Mouse (Mus musculus): Measurements from ENCODE around the gene Eci3. TPM values are rescaled to one million over a fixed set of nuclear protein-coding genes. Genes with fewer than 3 reads are reported as not detected.
A peak's percentile ranks its signal among the peaks of the same experiment; 100 is the strongest.
"Not testable (repeated sequence)": the region's sequence is repeated elsewhere in the genome, so short reads cannot be mapped to it uniquely, and the experiment has no call there.

Gene Eci3
- polyA plus RNA-seq, 1 experiment: 0.07 TPM

DNA sequence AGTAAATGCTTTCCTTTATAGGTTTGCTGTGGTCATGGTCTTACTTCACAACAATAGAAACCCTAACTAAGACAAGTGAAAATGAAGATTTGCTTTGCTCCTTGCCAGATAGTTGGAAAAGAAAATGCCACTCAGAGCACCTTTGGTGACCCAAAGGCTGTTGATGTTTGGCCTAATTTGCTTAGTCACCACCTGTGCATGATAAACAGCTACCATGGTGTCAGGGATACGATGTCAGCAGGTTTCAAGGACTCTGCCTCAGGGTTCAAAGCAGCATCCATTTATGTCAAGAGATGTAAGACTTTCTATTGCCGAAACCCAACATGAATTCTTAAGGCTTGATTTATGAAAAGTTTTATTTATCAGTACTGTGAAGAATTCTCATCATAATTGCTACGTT is 13.8 kb upstream of the Eci3 start:
- WGBS: 93% methylated on average over 3 of the region's 3 CpGs
- TF ChIP-seq CTCF (IDR thresholded peaks at IDR 0.05; ENCODE audit: extremely low read depth, insufficient read depth, insufficient read length, insufficient replicate concordance): no peak
- TF ChIP-seq POLR2A (IDR thresholded peaks at IDR 0.05; ENCODE audit: low read depth, low read length): no peak
- H3K4me3 ChIP-seq (ENCODE audit: extremely low read depth, insufficient read depth, insufficient read length): no peak overlapping the region
- no peaks in the 10 kb centered on the region for H3K4me1 ChIP-seq (ENCODE audit: control insufficient read depth, insufficient read depth, insufficient read length)
- H3K36me3 ChIP-seq (ENCODE audit: control insufficient read depth, insufficient read depth, low read length): peaks cover 16% of the 10 kb centered on the region
- H3K27me3 ChIP-seq (ENCODE audit: control insufficient read depth, insufficient read depth, low read length): no peaks in the 10 kb centered on the region
- no peak for DNase-seq (ENCODE audit: low read depth in 1 of 2, low spot score in 2 of 2)
- H3K27ac ChIP-seq (ENCODE audit: insufficient read depth, low read length): no peak overlapping the region

DNA sequence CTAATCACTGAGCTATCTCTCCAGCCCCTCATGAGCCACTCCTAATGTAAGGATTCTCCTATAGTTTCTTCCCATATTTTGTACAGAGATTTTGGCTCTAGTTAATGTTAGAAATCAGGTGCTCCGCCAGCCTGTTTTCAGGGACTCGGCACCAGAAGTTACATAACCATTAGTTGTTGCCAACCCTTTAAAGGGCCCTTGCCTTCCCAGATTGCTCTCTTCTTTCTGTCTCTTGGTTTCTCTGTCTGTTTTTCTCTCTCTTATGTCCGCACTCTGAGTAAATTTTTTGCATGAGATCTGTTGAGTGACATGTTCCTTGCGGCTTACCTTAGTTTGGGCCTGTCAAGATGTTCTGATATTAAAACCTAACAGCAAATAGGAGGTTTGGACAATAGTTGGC is 12.5 kb upstream of the Eci3 start:
- H3K4me3 ChIP-seq (ENCODE audit: extremely low read depth, insufficient read depth, insufficient read length): no peak overlapping the region
- no peaks in the 10 kb centered on the region for H3K27me3 ChIP-seq (ENCODE audit: control insufficient read depth, insufficient read depth, low read length)
- DNase-seq (ENCODE audit: low read depth in 1 of 2, low spot score in 2 of 2): no peak
- H3K36me3 ChIP-seq (ENCODE audit: control insufficient read depth, insufficient read depth, low read length): peaks cover 15% of the 10 kb centered on the region
- 95% methylated on average over 4 of the region's 4 CpGs for WGBS
- H3K4me1 ChIP-seq (ENCODE audit: control insufficient read depth, insufficient read depth, insufficient read length): no peaks in the 10 kb centered on the region
- no peak overlapping the region for H3K27ac ChIP-seq (ENCODE audit: insufficient read depth, low read length)
- TF ChIP-seq POLR2A (IDR thresholded peaks at IDR 0.05; ENCODE audit: low read depth, low read length) (no peak), CTCF (IDR thresholded peaks at IDR 0.05; ENCODE audit: extremely low read depth, insufficient read depth, insufficient read length, insufficient replicate concordance) (no peak)

DNA sequence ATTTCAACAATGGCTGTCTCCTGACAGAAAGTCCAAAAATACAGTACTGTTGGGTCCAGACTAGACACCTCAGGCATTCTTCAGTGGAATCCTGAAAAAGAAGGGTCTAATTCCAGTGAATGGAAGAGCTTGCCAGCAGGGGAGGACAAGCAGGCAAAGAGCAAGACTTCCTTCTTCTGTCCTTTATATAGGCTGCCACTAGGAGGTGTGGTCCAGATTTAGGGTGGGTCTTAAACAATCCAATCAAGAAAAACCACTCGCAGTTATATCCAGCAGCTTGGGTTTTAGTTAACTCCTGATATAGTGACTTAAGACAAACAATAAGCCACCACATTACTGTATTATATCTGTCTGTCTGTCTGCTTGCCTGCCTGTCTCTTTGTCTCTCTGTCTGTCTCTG is 10.2 kb upstream of the Eci3 start:
- DNase-seq (ENCODE audit: low read depth in 1 of 2, low spot score in 2 of 2): no peak
- WGBS: 40% methylated on average over 1 of the region's 1 CpGs
- Histone ChIP-seq H3K27ac (ENCODE audit: insufficient read depth, low read length) (no peak overlapping the region), H3K4me1 (ENCODE audit: control insufficient read depth, insufficient read depth, insufficient read length) (no peaks in the 10 kb centered on the region), H3K4me3 (ENCODE audit: extremely low read depth, insufficient read depth, insufficient read length) (no peak overlapping the region), H3K36me3 (ENCODE audit: control insufficient read depth, insufficient read depth, low read length) (peaks cover 11% of the 10 kb centered on the region), H3K27me3 (ENCODE audit: control insufficient read depth, insufficient read depth, low read length) (no peaks in the 10 kb centered on the region)
- TF ChIP-seq POLR2A (IDR thresholded peaks at IDR 0.05; ENCODE audit: low read depth, low read length): no peak
- TF ChIP-seq CTCF (IDR thresholded peaks at IDR 0.05; ENCODE audit: extremely low read depth, insufficient read depth, insufficient read length, insufficient replicate concordance): no peak

- H3K4me1 ChIP-seq (ENCODE audit: control insufficient read depth, insufficient read depth, insufficient read length): no peaks in the 10 kb centered on the region
- WGBS: 18% methylated on average over 1 of the region's 1 CpGs
- peaks cover 10% of the 10 kb centered on the region for H3K36me3 ChIP-seq (ENCODE audit: control insufficient read depth, insufficient read depth, low read length)
- TF ChIP-seq CTCF (IDR thresholded peaks at IDR 0.05; ENCODE audit: extremely low read depth, insufficient read depth, insufficient read length, insufficient replicate concordance): no peak
- TF ChIP-seq POLR2A (IDR thresholded peaks at IDR 0.05; ENCODE audit: low read depth, low read length): no peak
- H3K27ac ChIP-seq (ENCODE audit: insufficient read depth, low read length): no peak overlapping the region
- DNase-seq (ENCODE audit: low read depth in 1 of 2, low spot score in 2 of 2): peak in 1 of 2 experiments; percentile 19
- H3K4me3 ChIP-seq (ENCODE audit: extremely low read depth, insufficient read depth, insufficient read length): no peak overlapping the region
- H3K27me3 ChIP-seq (ENCODE audit: control insufficient read depth, insufficient read depth, low read length): no peaks in the 10 kb centered on the region
Observed at GRCm38 (mm10) chr13:34973149-34973548, 9.5 kb upstream of the Eci3 start.

- not testable (repeated sequence) for H3K27me3 ChIP-seq (ENCODE audit: control insufficient read depth, insufficient read depth, low read length); DNase-seq (ENCODE audit: low read depth in 1 of 2, low spot score in 2 of 2); H3K4me3 ChIP-seq (ENCODE audit: extremely low read depth, insufficient read depth, insufficient read length); H3K4me1 ChIP-seq (ENCODE audit: control insufficient read depth, insufficient read depth, insufficient read length); H3K36me3 ChIP-seq (ENCODE audit: control insufficient read depth, insufficient read depth, low read length); H3K27ac ChIP-seq (ENCODE audit: insufficient read depth, low read length)
Observed at GRCm38 (mm10) chr13:34972456-34972855, 8.8 kb upstream of the Eci3 start.

DNA sequence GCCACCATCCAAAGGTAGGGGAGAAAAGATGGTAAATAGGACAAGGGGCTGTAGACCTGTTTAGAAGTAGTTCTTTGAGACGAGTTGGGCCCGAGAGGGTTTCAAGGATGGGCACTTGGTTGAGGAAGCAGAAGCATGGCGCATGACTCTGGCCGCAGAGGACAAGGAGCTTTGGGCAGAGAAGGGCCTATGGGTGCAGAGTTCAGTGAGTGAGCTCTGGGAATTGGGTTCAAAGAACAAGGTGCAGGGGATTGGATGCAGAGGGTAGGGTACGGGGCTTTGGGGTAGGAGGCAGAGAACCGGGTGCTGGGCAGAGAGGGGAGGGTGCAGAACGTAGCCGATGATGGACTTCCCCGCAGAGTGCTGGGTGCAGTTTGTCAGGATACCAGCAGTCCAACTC is 2.0 kb upstream of the Eci3 start:
- not testable (repeated sequence) for DNase-seq (ENCODE audit: low read depth in 1 of 2, low spot score in 2 of 2); H3K27ac ChIP-seq (ENCODE audit: insufficient read depth, low read length); H3K4me3 ChIP-seq (ENCODE audit: extremely low read depth, insufficient read depth, insufficient read length); H3K36me3 ChIP-seq (ENCODE audit: control insufficient read depth, insufficient read depth, low read length); H3K4me1 ChIP-seq (ENCODE audit: control insufficient read depth, insufficient read depth, insufficient read length); H3K27me3 ChIP-seq (ENCODE audit: control insufficient read depth, insufficient read depth, low read length)
- 79% methylated on average over 9 of the region's 9 CpGs for WGBS

- WGBS: 27% methylated on average over 5 of the region's 5 CpGs
- Histone ChIP-seq H3K27ac (ENCODE audit: insufficient read depth, low read length) (no peak overlapping the region), H3K27me3 (ENCODE audit: control insufficient read depth, insufficient read depth, low read length) (peaks cover 5% of the 10 kb centered on the region), H3K4me3 (ENCODE audit: extremely low read depth, insufficient read depth, insufficient read length) (no peak overlapping the region), H3K4me1 (ENCODE audit: control insufficient read depth, insufficient read depth, insufficient read length) (no peaks in the 10 kb centered on the region), H3K36me3 (ENCODE audit: control insufficient read depth, insufficient read depth, low read length) (no peaks in the 10 kb centered on the region)
- DNase-seq (ENCODE audit: low read depth in 1 of 2, low spot score in 2 of 2): no peak
- TF ChIP-seq CTCF (IDR thresholded peaks at IDR 0.05; ENCODE audit: extremely low read depth, insufficient read depth, insufficient read length, insufficient replicate concordance): no peak
- TF ChIP-seq POLR2A (IDR thresholded peaks at IDR 0.05; ENCODE audit: low read depth, low read length): no peak
Observed at GRCm38 (mm10) chr13:34964866-34965265, 1.3 kb upstream of the Eci3 start.

DNA sequence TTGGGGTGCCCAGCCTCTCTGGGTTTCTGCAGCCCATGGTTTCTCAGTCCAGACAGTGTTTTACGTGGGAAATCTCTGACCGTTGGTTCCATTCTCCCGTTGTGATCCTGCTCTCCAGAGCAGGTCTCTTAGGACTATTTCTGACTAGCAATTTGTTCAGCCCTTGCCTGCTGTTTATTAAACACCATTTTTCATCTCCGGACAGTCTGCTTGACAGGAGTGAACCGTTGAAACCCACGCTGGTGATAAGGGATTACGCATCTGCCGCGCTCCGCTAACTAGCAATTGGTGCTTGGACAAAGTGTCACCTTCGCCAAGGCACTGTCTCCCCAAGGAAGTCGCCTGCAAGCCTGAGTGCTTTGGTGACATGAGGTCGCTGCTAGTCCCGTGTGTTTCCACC is 809 bp upstream of the Eci3 start:
- WGBS: 10% methylated on average over 14 of the region's 14 CpGs
- no peak overlapping the region for H3K27ac ChIP-seq (ENCODE audit: insufficient read depth, low read length)
- peaks cover 5% of the 10 kb centered on the region for H3K27me3 ChIP-seq (ENCODE audit: control insufficient read depth, insufficient read depth, low read length)
- no peak for DNase-seq (ENCODE audit: low read depth in 1 of 2, low spot score in 2 of 2)
- H3K4me1 ChIP-seq (ENCODE audit: control insufficient read depth, insufficient read depth, insufficient read length): no peaks in the 10 kb centered on the region
- TF ChIP-seq POLR2A (IDR thresholded peaks at IDR 0.05; ENCODE audit: low read depth, low read length) (no peak), CTCF (IDR thresholded peaks at IDR 0.05; ENCODE audit: extremely low read depth, insufficient read depth, insufficient read length, insufficient replicate concordance) (no peak)
- no peaks in the 10 kb centered on the region for H3K36me3 ChIP-seq (ENCODE audit: control insufficient read depth, insufficient read depth, low read length)
- H3K4me3 ChIP-seq (ENCODE audit: extremely low read depth, insufficient read depth, insufficient read length): no peak overlapping the region

Data from spleen, adult 2 months (tissue).